Mouse (Mus musculus) forelimb bud, embryonic 11.5 days (tissue): Measurements from ENCODE around the gene Sh2d6.
"Not testable (repeated sequence)": the region's sequence is repeated elsewhere in the genome, so short reads cannot be mapped to it uniquely, and the experiment has no call there.

ENCODE experiments used
- DNase-seq: peaks from one replicate; pipeline ENCODE4 v3.0.0-alpha.2; 2012; ENCODE audit warnings: low read depth, low spot score

The Sh2d6 gene

DNA sequence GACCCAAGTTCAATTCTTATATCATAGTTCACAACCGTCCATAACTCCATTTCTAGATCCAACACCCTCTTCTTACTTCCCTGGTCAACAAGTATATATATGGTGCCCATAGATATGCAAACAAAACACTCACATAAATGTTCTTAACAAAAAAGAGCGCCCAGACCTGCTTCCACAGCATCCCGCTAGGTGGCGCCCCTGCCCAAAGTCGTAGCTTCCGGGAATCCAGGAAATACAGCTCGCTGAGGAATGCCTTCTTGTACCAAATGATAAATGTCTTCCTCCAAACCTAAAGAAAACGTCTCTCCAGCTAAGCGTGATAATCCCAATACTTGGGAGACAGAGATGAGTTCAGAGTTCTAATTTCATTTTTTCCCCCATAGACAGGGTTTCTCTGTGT lies 13.7 kb upstream of the Sh2d6 start:
- peak; percentile 76 for DNase-seq

DNA sequence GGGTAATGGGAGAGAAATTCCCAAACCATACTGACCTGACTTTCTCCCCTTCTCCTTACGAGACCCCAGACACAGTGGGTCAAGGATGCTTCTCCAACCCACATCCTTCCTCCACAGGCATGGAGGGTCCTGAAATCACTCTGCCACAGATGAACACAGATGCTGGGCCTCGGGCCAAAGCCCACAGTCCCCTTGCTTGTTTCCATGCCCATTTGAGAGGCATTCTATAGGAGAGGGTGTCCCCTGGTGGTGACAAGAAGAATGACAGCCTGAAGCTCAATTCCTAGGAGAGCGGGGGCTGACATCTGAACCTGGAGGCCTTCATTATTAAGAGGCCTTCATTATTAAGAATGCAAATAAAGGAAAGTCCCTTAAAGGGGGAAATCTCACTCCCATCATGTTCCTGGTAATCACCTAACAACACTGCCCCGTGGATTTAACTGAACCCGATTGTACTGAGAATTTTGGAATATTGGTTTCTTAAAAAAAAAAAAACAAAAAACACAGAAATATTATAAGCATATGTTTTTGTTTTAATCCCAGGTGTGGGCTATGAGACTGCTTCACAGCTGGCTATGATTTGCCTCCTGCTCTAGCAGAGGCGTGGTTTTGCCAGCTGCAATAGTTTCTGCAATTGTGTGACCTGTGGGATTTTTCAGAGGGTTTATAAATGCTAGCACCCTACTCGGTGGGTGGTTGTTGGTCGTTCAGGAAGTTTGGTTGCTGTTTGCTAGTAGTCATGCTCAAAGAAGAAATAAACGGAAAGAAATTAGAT lies 12.7 kb upstream of the Sh2d6 start:
- DNase-seq: peak; percentile 90

DNA sequence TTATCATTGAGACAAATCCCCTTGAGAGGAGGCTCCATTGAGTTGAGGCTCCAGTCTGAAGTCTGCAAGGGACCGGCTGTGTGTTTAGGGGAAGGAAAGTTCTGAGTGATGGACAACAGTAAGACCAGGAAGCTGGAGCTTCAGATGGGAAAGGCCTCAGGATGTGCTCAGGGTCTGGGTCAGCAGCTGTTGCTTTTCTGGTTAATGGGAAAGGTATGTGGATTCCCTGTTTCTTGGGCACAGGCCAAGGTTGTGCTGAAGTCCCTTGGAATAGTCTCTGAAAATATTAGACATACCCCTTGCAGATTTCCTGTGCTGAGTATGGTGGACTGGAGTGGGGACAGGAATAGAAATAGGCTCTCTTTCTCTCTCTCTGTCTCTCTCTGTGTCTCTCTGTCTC lies 12.0 kb upstream of the Sh2d6 start:
- not testable (repeated sequence) for DNase-seq

DNA sequence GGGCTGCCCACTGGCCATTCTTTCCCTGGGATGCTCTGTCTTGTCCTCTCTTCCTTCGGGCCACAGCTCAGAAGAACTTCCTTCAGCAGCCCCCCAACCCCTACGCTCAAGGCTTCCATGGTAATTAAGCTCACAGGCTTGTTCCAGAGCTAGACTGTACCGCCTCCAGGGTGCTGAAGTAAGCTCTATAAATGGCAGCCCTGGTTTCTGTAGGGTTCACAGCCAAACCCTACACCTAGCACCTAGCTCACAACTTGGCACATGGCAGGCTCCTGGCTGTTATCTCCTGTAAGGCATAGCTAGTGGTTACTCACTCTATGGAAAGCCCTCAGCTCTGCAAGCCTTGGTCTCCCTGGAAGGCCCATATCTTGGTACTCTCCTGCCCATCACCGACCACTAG lies 11.1 kb upstream of the Sh2d6 start:
- no peak for DNase-seq

DNA sequence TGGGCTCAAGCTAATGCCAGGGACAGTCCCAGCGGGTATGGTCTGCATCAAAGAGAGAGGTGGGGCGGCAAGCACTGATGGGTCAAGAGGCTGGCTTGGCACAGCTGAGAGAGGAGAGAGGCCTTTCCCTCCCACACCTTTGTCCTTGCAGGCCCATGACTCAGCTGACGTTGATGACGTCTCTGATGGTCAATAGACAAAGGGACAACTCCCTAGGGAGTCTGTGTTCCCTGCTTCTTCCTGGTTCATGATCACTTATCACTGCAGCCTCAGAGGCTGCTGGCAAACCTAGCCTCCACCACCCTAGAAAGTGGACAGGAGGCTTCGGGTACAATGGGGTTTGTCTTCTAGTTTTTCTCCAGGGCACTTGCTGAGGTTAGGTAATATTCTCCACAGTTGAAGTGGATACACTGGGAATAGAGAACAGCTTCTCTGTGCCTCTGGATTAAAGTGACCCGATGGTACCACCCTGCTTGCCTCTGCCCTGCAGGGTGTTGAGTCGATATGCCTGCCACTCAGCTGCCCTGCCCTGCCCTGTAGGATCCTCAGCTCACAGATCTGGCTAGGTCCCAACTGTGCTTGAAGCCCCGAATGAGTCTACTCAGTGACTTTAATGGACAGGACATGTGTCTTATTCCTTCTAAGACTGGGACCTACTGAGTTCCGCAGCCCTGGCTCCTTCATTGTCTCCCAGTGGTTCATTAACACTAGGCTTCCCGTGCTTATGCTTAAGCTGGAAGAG lies 7.1 kb upstream of the Sh2d6 start:
- DNase-seq: no peak

DNA sequence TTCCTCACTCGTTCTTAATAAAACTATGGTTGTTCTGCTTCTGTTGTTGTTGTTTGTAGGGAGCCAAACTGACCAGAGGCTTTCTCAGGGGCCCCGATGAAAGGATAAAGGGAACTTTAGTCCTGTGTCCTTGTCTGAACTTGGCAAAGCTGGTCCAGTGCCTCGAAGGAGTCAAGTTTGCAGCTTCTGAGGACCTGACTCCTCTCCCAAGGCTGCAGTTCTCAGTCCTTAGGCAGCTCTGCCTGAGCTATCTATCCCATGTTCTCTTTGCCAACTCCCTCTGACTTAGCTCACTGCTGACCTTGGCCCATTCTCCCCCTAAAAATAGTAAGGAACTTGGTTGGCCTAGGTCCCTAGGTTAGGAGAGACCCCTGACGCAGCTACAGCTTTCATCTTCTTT lies 5.6 kb upstream of the Sh2d6 start:
- no peak for DNase-seq

DNA sequence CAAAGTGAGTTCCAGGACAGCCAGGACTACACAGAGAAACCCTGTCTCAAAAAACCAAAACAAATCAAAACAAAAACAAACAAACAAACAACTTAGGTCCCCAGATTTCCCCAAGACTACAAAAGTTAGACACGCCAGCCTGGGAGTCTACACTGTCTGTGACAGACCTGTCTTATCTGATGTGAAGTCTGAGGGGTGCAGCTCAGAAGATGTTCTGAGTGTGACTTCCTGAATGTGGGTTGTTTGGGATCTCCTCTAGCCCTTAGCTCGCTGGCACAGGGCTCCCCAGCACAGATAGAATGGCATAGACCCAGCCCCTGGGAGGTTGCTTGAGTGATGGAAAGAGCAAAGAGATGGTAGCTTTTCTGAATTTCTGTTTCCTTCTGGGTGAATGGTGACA lies 2.7 kb upstream of the Sh2d6 start:
- no peak for DNase-seq

DNA sequence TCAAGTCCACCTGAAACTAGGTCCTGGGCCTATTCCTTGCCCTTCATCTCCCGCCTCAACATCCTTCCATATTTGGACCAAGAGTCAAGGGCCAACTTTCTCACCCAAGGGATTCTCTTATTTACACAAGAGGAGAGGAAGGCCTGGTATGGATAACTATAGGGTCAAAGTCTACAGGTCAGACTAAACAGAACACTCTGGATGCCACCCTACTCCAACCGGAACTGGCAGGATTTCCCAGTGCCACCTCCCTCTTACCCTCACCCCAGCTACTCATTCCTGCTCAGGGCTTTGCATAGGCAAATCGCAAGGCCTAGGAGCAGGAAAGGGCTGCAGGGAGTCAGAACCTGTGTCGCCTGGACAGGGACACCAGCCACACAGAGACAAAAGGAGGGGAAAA lies 1.7 kb upstream of the Sh2d6 start:
- no peak for DNase-seq

DNA sequence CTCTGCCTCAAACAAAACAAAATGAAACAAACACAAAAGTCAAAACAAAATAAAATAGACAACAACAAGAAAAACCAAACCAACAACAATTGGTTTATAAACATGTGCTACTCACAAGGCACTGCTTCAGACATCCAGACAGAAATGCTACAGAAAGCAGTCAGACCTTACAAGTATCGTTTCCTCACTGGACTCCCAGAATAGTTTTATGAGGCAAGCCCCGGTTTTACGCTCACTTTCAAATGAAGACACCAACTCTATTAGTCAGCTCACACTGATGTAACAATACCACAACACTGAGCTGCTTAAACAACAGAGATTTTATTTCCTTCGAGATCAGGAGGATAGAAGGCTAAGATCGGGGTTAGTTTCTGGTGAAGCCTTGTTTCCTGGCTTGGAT lies 781 bp upstream of the Sh2d6 start:
- DNase-seq: no peak

DNA sequence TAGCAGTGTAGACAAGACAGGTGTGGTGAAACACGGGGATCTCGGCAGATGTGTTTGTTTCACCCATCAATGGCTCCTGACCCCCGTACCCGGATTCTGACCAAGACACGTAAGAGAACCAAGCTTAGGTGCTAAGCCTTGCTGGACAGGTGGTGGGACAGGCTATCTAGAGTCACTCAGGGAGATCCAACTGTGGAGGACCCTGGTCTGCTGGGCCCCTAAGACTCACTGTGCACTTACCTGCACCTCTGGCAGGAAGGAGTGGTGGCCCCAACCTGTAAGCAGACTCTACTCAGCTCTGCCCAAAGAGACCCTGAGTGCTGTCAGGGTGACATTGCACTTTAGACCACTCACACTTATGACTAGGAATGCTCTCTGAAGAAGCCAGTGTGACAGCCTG lies 603 bp downstream of the Sh2d6 start:
- no peak for DNase-seq

DNA sequence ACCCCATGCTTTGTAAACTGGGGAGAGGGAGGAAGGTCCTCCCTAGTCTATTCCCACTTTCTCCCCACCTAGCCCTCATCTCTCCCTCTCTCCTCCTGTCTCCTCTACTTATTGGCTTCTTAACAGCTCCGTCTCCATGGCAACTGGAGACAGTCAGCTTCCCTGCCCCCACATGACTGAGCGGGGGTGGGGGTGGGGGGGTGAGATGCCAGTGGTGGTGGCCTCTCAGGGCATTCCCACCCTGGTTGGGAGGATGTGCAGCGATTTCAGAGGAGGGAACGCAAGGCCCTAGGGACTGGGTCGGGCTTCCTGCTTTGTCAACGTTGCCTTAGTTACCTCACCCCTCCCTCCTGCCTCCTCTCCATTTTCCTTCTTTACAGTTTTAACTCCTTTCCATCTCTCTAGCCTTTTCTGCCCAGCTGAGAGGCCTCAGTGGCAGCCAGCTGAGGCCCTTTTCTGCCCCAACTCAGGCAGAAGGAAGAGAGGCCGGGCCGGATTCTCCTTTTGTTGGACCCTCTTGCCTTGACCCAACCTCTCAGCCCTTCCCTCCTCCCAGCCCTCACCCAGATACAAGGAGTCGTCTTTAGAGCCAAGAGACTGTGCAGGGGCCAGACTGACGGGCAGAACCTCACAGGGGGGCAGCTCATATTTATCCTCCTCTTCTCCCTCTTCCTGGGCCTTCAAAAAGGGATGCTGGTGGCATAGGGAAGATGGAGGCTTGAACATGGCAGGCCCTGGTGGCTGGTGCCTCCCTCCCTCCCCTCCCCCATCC lies 1.4 kb downstream of the Sh2d6 start:
- peak; percentile 33 for DNase-seq

DNA sequence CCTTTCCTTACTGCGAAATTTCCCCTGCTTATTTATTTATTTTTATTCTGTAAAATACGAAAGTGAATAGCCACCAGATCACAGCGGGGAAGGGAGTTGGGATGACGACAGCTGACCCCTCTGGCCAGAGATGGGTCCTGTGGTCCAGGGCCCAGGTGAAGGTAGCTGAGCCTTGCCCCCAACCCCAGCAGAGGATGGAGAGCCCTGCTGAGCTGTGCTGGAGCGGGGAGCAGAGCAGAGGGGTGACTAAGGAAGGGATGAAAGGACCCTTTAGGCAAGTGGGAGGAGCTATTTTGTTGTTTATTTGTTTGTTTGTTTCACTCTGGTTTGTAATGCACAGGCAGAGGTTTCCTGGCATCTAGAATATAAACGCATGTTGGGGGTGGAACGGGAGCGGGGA lies 2.2 kb downstream of the Sh2d6 start:
- no peak for DNase-seq

DNA sequence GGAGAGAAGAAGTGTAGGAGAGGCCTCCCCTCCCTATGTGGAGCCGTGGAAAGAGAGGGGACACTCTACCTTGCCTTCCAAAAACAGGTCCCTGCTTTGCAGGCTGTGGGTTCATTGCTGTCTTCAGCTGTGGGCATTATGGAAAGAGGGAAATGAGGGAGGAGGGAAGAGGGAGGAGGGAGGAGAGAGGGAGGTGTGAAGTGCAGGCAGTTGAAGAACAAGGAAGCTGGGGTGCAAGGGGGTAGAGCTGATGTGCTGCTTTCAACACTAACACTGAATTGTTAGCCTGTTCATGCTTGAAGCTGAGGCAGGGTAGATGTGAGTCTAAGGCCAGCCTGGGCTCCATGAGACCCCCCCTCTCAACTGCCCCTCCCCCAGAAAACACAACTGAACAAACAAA lies 2.7 kb downstream of the Sh2d6 start:
- no peak for DNase-seq

DNA sequence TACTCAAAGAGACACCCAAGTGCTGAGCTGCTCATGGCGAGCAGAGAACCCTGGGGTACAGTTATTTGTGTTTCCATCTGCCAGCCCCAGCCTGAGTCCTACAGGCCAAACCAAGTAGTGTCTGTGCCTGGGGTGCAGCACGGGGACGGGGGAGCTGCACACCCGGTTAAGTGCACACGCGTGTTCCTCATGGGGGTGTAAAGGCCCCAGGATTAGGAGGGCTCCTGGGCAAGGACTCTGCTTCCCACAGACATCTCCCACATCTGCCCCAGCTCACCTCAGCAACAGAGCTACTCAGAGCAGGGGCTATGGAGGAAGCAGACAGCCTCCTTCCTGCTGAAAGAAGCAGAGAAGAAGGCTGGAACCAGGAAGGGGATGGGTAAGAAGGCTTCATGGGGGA lies 5.9 kb downstream of the Sh2d6 start:
- no peak for DNase-seq

DNA sequence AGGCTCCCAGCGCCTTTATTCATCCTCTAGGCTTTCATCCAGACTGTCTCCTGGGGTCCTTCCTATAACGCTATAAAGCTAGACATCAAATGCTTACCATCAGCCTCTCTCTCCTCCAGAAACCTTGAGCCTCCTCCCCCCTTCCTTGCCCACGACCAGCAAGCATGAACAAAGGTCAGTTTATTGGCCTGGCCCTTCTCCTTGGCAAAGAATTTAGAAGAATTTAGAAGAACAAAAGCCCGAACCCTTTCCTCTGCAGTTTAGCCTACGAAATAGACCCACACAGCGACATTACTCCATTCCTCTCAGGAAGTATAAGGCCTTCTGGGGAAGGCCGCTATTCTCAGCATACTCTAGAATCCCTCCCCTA lies 8.5 kb downstream of the Sh2d6 start:
- DNase-seq: no peak

DNA sequence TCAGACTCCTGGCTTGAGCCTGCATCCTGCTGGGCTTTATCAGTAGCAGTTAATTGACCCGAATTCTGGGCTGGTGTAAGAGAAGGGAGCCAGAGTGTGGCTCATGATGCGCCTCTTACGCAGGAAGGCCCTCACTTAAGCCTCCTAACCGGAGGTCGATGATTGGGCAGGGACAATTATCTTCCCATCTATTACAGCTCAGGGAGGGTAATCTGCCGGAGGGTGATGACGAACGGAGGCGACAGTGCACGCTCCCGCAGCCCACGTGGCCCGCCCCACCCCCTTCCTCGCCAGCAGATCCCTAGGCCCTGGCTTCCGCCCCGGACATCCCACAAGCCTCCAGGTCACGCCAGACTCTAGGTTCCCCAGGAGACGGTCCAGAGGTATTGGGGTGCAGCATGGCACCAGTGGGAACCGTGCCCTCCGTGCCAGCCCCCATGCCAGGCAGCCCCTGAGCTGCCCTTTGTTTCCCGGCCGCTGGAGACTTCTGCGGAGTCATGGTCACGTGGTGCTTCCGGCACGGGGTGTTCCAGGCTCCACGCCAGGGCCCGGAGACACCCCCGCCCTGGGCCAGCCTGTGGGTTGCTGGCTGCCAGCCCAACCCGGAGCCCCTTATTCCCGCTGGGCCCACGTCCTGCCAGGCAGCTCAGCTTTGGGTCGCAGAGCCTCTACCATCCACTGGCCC lies 9.0 kb downstream of the Sh2d6 start:
- peak; percentile 57 for DNase-seq

DNA sequence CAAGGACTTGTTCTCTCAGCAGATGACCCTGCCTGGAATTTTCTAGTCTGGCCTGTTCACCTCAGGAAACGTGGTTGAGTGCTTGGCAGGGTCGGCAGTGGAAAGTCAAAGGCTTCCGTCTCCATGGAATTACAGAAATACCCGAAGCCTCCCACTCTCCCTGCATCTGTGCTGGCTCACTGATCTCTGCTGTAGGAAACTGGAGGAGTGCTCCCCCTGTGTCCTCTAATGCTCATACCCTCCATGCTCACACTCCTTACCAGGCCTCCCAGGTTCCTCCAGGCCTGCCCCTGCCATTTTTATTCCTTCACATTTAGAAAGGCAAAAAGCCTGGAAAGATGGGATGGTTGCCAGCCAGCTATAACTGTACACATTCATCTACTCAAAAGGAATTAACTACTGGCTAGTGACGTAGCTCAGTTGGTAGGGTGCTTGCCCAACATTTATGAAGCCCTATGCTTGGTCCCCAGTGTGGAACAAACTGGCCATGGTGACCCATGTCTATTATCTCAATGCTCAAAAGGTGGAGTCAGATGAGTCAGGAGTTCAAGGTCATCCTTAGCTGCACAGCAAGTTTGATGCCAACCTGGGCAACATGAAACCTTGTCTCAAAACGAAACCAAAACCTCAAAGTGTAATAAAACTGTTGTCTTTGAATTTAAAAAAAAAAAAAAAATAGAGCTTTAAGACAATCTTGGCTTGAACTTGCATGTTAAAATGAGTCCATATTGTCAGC lies 10.7 kb downstream of the Sh2d6 start:
- DNase-seq: no peak

DNA sequence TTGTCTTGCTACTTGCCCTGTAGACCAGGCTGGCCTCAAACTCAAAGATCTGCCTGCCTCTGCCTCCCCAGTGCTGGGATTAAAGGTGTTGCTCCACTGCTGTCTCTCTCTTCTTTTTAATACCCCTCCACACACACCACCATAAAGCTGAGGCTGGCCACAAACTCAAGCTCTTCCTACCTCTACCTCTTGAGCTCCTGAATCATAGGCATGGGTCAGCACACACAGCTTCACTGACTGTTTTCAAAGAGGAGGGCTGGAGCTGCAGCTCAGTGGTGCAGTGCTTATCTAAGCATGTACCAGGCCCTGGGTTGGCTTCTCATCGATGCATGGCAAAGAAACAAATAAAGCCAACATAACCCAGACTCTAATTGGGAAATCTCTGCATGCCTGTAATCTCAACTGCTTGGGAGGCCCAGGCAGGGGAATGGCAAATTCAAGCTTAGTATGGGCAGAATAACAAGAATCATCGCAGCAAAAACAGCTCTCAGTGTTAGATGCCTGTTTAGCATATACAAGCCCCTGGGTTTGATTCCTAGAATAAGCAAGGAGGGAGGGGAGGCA lies 11.6 kb downstream of the Sh2d6 start:
- no peak for DNase-seq

DNA sequence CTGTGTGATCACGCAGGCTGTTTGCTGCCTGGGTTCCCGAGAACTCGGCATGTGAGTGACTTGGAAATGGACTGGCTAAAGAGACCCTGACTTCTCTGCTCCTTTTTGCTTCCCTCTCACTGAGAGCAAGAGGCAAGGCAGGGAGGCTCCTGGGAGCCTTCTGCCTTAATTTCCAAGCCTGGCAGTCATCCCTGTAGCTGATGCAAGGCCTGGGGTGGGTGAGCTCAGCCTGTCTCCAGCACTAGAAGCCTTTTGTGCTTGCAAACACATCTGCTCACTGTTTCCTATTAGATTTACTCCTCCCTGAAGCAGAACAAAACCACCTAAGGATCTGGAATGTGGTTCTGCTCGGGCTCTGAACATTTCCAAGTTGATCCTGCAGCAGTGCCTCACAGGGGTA lies 12.9 kb downstream of the Sh2d6 start:
- DNase-seq: no peak

DNA sequence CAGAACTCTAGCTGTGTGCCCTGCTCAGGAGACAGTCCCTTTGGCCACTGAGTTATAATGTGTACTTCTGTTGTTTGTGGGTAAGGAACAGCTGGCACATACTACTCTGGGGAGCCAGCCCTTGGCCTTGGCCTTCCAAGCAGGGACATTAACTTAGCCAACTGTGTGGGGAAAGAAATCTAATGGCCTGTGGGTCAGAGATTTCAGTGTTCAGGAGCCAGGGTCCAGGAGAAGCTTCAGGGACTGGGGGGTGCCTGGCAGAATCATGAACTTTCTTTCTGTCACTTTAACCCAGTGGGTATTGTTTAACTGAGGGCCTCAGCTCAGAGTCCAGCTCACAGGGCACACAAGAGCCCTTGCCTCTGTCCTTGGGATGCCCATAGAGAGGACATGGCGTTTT lies 15.4 kb downstream of the Sh2d6 start:
- no peak for DNase-seq

DNA sequence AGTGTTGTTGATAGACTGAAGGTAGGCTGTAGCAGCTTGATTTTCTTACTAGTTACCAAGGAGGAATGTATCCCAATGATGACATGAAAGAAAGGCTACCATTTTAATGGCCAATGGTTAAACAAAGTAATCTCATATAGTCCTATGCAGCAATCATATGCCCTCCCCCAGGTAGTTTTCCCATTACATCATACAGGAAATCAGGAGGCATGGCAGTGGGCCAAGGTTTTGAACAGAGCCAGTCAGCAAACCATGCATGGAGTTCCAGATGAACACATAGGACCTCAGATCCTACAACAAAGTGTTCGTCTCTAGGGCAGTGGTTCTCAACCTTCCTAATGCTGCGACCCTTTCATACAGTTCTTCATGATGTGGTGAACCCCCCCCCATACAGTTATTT lies 17.6 kb downstream of the Sh2d6 start:
- no peak for DNase-seq
